Mouse (Mus musculus) embryo, embryonic 9.5 days (tissue): ENCODE data around the gene Mybpc1.
A peak's percentile ranks its signal among the peaks of the same experiment; 100 is the strongest.
"Not testable (repeated sequence)": the region's sequence is repeated elsewhere in the genome, so short reads cannot be mapped to it uniquely, and the experiment has no call there.

Source experiments
- DNase-seq: peaks from one replicate; pipeline ENCODE4 v3.0.0-alpha.2; 2017; ENCODE audit errors: extremely low spot score

The Mybpc1 gene

DNA sequence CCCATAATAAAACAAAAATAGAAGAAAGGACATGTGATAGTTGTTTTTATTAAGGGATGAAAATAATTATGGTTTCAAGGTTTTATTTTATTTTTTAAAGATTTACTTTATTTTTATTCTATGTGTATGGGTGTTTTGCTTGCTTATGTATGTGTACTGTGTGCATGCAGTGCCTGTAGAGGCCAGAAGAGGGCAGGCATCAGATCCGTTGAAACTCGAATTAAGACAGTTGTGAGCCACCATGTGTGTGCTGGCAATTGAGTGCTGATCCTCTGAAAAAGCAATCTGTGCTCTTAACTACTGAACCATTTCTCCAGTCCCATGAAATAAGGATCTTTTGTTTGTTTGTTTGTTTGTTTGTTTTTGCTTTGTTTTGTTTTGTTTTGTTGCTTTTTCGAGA lies 54.7 kb downstream of the Mybpc1 start:
- DNase-seq = no peak

- no peak for DNase-seq
Observed at GRCm38 (mm10) chr10:88547635-88548034, 57.3 kb downstream of the Mybpc1 start.

DNA sequence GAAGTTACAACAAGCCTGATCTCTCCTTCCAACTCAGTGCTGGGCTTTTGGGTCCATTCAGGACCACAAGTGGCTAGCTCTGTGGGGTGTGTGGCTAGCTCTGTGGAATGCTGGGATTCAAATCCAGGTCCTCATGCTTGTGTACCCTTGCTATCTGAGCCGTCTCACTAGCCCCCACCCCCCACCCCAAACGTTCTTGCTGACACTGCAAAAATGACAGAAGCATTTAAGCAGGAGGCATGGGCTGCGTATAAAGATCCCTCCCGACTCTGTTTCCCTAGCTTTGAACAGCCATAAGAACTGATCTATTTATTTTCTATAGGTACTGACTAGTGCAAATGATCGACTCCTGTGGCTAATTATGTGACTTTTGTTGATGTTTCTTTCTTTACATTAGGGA lies 74.3 kb downstream of the Mybpc1 start:
- no peak for DNase-seq

DNA sequence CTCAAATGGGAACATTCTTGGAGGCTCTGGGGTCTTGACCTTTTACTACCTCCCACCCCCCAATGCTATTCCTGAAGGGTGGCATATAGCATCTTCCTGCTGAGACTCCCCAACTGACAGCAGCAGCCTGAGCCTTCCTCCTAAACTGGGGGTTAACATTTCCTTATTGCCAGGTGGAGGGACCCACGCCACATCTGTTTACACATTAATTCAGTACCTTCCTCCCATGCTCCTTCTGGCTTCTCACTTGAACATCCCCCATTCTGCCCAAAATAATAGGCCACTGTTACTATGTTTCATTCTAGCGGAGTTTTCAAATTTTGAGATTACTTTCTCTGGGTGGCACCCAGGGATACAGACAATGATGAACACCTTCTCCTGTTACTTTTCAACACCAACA lies 80.9 kb downstream of the Mybpc1 start:
- no peak for DNase-seq

- no peak for DNase-seq
Observed at GRCm38 (mm10) chr10:88523212-88523611, 81.7 kb downstream of the Mybpc1 start.

DNA sequence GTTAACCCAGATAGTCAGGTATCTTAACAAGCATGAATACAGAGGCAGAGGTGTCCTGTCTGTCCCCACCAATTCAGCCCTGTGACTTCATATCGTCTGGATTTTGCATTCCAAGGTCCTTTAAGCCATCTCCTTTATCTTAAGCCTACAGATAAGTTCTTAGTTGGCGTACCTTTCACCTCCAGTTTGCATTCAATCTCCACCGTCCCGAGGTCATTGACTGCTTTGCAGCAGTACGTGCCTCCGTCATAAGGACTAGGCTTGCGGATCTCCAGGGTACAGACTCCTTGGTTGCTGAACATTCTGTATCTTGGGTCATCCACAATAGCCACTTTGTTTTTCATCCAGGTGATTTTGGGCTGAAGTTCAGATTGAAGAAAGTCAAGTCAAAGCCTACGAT lies 82.2 kb downstream of the Mybpc1 start:
- DNase-seq = no peak

DNA sequence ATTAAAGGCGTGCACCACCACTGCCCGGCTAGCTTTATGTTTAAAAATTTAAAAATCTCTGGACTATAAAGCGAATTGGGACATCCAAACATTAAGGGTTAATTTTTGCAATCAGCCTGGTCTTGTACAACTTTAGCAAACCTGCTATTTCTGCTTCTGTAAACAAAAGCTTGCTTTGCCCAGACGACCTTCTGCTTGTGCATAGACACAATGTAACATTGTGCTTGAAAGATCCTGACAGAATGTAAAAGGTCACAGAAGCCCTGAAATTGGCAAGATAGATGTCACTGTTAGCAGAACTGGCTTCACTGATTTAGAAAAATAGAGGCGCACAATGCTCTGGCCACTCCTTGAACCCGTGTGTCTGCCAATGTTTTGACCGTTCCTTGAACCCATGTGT lies 89.9 kb downstream of the Mybpc1 start:
- not testable (repeated sequence) for DNase-seq

DNA sequence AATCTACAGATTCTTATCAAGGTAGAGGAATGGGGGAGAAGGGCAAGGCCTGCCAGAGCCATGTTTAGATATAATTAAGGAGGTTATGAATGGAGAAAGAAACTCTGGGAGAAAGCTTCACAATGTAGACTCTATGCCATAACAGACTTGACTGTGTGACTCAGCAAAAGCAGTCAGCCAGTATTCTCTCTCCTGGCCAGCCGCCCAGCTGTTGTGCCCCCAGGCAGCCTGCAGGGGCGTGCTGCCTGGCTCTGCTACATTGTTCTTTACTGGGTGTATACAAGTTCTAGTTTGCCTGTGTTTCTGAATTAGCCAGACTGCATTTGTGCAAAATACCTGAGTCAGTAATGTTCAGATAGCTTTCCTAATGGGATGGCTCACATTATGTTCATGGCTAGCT lies 90.5 kb downstream of the Mybpc1 start:
- DNase-seq = no peak

DNA sequence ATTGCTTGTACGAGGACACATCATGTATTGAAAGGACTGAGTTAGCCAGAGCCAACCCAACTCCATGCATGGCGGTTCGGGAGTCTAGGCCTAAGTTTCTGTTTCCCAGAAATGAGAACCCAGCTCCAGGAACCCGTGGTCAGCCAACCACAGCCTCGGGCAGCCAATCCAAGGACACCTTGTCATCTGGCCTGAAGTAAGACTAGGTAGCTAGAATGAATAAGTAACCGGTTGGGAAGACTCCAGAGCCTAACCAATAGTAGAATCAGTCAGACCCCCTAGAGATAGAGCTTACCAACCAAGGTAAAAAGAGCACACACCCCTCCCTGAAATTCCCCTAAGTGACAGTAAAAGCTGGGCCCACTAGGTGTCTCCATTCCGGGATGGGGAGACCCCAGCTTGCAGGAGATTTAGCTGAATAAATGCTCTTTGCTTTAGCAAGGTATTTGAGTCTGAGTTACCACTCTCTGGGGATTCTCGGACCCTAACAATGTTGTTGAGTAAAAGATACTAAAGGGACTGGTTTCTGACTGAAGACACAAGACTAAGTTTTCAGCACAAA lies 91.3 kb downstream of the Mybpc1 start:
- DNase-seq = no peak

- no peak for DNase-seq
Observed at GRCm38 (mm10) chr10:88511355-88511754, 93.6 kb downstream of the Mybpc1 start.

- DNase-seq = no peak
Observed at GRCm38 (mm10) chr10:88510503-88511271, 94.3 kb downstream of the Mybpc1 start.

- no peak for DNase-seq
Observed at GRCm38 (mm10) chr10:88507691-88508143, 97.2 kb downstream of the Mybpc1 start.

DNA sequence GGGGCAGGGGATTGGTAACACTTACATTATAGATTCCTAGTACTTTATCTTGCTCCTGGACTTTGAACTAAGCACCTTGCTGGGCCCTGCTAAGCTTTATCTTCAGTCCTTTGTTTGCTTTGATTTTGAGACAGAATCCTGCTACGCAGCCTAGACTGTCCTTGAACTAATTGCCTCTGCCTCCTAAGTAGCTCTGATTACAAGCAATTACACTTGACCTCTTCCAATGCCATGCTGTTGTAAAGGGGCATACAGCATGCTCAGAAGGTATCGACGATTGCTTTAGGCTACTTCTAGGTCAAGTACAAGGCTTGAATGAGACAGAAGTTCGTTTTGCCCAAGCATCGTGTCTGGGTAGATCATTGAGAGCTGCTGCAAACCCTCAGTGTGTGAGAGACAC lies 99.7 kb downstream of the Mybpc1 start:
- no peak for DNase-seq

GRCm38 (mm10) chr10:88504481-88504880 lies 100.5 kb downstream of the Mybpc1 start:
- DNase-seq = no peak

DNA sequence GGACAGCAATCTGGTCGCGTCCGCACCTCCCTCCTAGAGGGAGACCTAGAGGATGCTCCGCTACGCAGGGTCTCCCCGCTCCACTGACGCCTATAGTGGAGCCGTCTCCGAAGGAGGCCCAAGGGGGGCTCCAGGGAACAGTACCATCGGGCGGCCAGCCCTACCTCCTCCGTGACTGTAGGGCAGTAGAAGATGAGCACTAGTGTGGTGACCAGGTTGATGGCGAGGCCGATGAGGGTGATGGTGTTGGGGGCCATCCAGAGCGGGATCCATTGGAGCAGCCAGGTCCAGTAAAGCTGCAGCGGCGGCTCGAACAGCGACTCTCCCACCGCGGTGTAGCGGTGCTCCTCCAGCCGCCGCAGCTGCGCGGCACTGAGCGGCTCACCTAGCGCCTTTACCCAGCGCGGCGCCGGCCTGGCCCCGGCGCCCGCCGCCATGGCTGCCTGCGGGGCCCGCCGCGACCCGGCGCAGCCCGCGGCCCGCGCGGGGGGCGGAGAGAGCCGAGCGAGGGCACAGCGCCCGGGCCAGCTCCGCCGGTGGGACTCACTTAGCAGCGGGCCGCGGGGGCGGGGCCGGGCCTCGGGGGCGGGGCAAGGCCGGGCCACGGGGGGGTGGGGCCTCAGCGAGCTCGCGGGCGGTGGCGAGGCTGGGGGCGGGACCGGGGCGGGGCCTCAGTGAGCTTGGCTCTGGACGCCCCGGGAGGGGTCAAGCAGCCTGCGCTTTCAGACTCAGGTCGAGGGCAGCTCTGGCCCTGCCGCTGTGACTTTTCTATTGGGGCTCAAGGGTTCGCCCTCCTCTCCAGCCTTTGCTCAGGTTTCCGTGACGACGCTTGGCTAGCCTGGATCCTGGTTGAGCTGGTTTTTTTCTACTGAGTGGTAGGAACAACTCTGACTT lies 101.3 kb downstream of the Mybpc1 start, which contains the start of gene Chpt1:
Gene Chpt1, minus strand, starts transcription at position 653 of the 894 bp plus-strand sequence.
- peak; percentile 94 for DNase-seq

- no peak for DNase-seq
Observed at GRCm38 (mm10) chr10:88502919-88503318, 102.0 kb downstream of the Mybpc1 start.

- DNase-seq = no peak
Observed at GRCm38 (mm10) chr10:88501886-88502765, 102.8 kb downstream of the Mybpc1 start.

GRCm38 (mm10) chr10:88501370-88501769 lies 103.6 kb downstream of the Mybpc1 start:
- no peak for DNase-seq

GRCm38 (mm10) chr10:88499993-88500392 lies 105.0 kb downstream of the Mybpc1 start:
- no peak for DNase-seq

DNA sequence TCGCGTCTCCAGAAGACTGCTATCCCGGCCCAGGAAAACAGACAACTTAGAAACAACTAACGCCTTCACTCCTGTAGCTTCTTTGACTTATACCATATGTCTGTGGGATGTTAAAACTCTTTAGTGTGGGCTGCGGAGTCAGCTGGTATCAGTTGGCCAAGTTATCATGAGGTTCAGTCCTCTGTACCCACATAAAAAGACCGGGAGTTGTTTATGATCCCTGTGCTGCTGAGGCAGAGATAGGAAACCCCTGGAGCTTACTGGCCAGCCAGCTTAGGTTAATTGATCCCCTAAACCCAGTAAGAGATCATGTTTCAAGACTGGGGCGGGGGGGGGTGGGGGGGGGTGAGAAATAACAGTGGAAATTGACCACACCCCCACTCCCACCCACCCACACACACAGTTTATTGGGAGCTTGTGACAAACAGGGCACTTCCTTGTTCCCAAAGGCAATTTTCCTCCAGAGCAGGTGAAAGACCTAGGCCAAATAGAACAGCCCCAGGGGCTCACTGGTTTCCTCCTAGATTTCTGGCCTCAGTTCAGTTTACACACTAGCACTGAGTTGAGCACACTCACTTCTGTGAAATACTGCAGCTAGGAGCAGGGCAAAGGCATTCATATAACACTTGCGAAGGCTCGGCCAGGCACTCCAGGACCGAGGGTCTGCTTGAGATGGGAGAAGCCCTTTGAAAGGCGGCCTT lies 107.9 kb downstream of the Mybpc1 start:
- no peak for DNase-seq
